ENCODE assay signal across 9 mouse cellular contexts in the genomic region with DNA sequence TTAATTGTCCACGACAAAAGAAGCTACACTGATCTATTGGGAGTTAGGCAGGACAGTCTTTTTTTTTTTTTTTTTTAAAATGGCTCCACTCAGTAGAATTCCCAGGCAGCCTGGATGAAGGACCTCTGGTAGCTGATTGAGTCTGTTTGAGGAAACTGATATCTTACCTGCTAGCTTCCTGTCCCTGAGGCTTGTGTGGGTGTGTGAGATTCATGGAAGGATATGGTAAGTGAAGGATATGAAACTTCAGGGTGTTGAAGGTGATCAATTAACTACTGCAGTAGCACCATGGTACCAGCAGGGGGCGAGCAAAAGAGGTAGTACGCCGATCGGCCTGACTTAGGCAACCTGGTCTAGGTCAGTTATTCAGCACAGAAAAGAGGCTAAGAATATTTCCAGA. TPM values are rescaled to one million over a fixed set of nuclear protein-coding genes. Genes with fewer than 3 reads are reported as not detected.
DNase-seq lines count a peak whose midpoint lies in the region; ATAC-seq and TF ChIP-seq lines count a peak whose summit lies in the region.
"Had no signal": no experiment of that assay in that cellular context is flagged by ENCODE, and none has a peak within 500 bp of the region (broad histone marks: within the 10 kb centered on the region; RNA-seq: fewer than 3 reads in every experiment).

No protein-coding gene starts in this region.

- no peak for TF ChIP-seq EP300 in MEL (IDR thresholded peaks at IDR 0.05; ENCODE audit: low read depth in 1 of 2, low read length in 2 of 2)

- no peaks in the 10 kb centered on the region for H3K79me2 ChIP-seq in MEL (ENCODE audit: control insufficient read depth, insufficient read depth, low read length, poor library complexity)

- no peak for TF ChIP-seq POLR2A in MEL (IDR thresholded peaks at IDR 0.05; ENCODE audit: control insufficient read depth in 1 of 2, insufficient read depth in 1 of 2, low read depth in 1 of 2, low read length in 2 of 2, poor library complexity in 1 of 2)

- WGBS in heart, embryonic 12.5 days, result 10% methylated on average over 5 of the region's 5 CpGs

- H3K4me1 ChIP-seq in heart, embryonic 12.5 days (replicated peaks), result no peaks in the 10 kb centered on the region
- H3K4me1 ChIP-seq in MEL (ENCODE audit: control insufficient read depth in 1 of 2, insufficient read depth in 2 of 2, low read length in 2 of 2), result no peaks in the 10 kb centered on the region

- H3K9ac ChIP-seq in heart, embryonic 12.5 days, result no peak overlapping the region
- H3K9ac ChIP-seq in MEL (ENCODE audit: control insufficient read depth, low read depth, low read length, poor library complexity, severe bottlenecking), result no peak overlapping the region
- H3K9ac ChIP-seq: embryonic facial prominence, embryonic 15.5 days had no signal

- peak; percentile 83 to 94 (median 90) for TF ChIP-seq CTCF in MEL (IDR thresholded peaks at IDR 0.05 in 2 of 3, conservative IDR thresholded peaks at IDR 0.05 in 1 of 3; ENCODE audit: control insufficient read depth in 1 of 3, insufficient read depth in 1 of 3, low read depth in 2 of 3, low read length in 3 of 3, poor library complexity in 1 of 3, severe bottlenecking in 1 of 3)

- peaks cover 9% of the 10 kb centered on the region; the same call in 1 of the 2 replicates for H3K27me3 ChIP-seq in heart, embryonic 12.5 days (replicated peaks)
- H3K27me3 ChIP-seq in MEL (ENCODE audit: control insufficient read depth in 1 of 2, insufficient read depth in 2 of 2, low read length in 2 of 2), result no peaks in the 10 kb centered on the region
- H3K27me3 ChIP-seq: embryonic facial prominence, embryonic 15.5 days had no signal

- H3K9me3 ChIP-seq in heart, embryonic 12.5 days (replicated peaks), result no peaks in the 10 kb centered on the region
- no peaks in the 10 kb centered on the region for H3K9me3 ChIP-seq in MEL (replicated peaks; ENCODE audit: insufficient read depth, low read length)
- H3K9me3 ChIP-seq: embryonic facial prominence, embryonic 15.5 days had no signal

- DNase-seq in heart, adult 18-20 months, result peak; percentile 37 to 76
- DNase-seq in 3134 (ENCODE audit: extremely low read depth, insufficient read length, low spot score) (peak; percentile 28), MEL (ENCODE audit: low read depth, low spot score) (peak; percentile 82)
- peak; percentile 29 for DNase-seq in cerebellum, adult 9-11 months
- DNase-seq in heart, postnatal 36 days, result peak; percentile 37 to 61
- peak; percentile 81 for DNase-seq in lung, postnatal 36 days
- DNase-seq in spleen, postnatal 4 days (ENCODE audit: low spot score in 2 of 2), result peak; percentile 64 to 86

- no peak for ATAC-seq in heart, embryonic 12.5 days (ENCODE audit: insufficient number of reproducible peaks, low FRiP score)

- H3K36me3 ChIP-seq in heart, embryonic 12.5 days, result no peaks in the 10 kb centered on the region
- no peaks in the 10 kb centered on the region; a peak in 1 of 4 replicates for H3K36me3 ChIP-seq in MEL (ENCODE audit: control insufficient read depth in 1 of 2, insufficient read depth in 2 of 2, low read length in 2 of 2)
- H3K36me3 ChIP-seq: embryonic facial prominence, embryonic 15.5 days had no signal

- peak; percentile 77 for TF ChIP-seq RAD21 in MEL (IDR thresholded peaks at IDR 0.05; ENCODE audit: low read depth, low read length)

- intact Hi-C loops in heart, postnatal 36 days (cut with DNase I), result no loop called here

- no peak overlapping the region for H3K4me3 ChIP-seq in heart, embryonic 12.5 days
- H3K4me3 ChIP-seq in MEL (ENCODE audit: control insufficient read depth in 1 of 2, insufficient read depth in 1 of 2, low read depth in 2 of 2, low read length in 2 of 2), result peak overlapping the region in 1 of 2 experiments; percentile 25; a peak in 1 of 4 replicates
- H3K4me3 ChIP-seq: embryonic facial prominence, embryonic 15.5 days had no signal

- no peak overlapping the region for H3K4me2 ChIP-seq in heart, embryonic 12.5 days
- H3K4me2 ChIP-seq: embryonic facial prominence, embryonic 15.5 days had no signal

- H3K27ac ChIP-seq in heart, embryonic 12.5 days (ENCODE audit: poor library complexity, severe bottlenecking), result no peak overlapping the region
- H3K27ac ChIP-seq in MEL (ENCODE audit: control insufficient read depth, low read depth, low read length), result no peak overlapping the region
- H3K27ac ChIP-seq: embryonic facial prominence, embryonic 15.5 days had no signal

TF ChIP-seq in MEL, 35 proteins besides CTCF, POLR2A, EP300 and RAD21:
- TF ChIP-seq ZC3H11A (IDR thresholded peaks at IDR 0.05; ENCODE audit: low read depth, low read length) (peak; percentile 85), SMC3 (IDR thresholded peaks at IDR 0.05; ENCODE audit: low read depth, low read length) (peak; percentile 98), ZNF384 (IDR thresholded peaks at IDR 0.05; ENCODE audit: low read depth, low read length) (peak; percentile 72), USF1 (IDR thresholded peaks at IDR 0.05; ENCODE audit: low read depth, low read length) (no peak), GABPA (IDR thresholded peaks at IDR 0.05; ENCODE audit: low read depth, low read length) (no peak), JUND (IDR thresholded peaks at IDR 0.05; ENCODE audit: low read depth, low read length) (no peak), NELFE (IDR thresholded peaks at IDR 0.05; ENCODE audit: low read depth, low read length) (no peak), NRF1 (IDR thresholded peaks at IDR 0.05; ENCODE audit: insufficient read depth, low read depth, low read length, poor library complexity, severe bottlenecking) (no peak), GATA1 (IDR thresholded peaks at IDR 0.05; ENCODE audit: low read depth, low read length) (0 out of 2 replicates have a peak, but pooled peaks have one; percentile 13), E2F4 (IDR thresholded peaks at IDR 0.05; ENCODE audit: borderline replicate concordance, low read depth, low read length) (no peak)

RNA-seq across cellular contexts. Expression of a gene that starts 29.2 kb away (rescaled TPM):
- 1 to 10 TPM; 8.6 to 9.6 TPM for total RNA-seq in heart, adult 18-20 months (2021)
- 34.6 and 38.2 TPM in 2 replicates for polyA plus RNA-seq in heart, embryonic 12.5 days (2016; fragmentation: Nextera tagmentation; extraction: Ambion mirVana)
- total RNA-seq in MEL (2012; rRNA removed), result 125 and 132 TPM in 2 replicates
- 100 to 1,000 TPM in 1 of 2 experiments, not detected in 1; 109 TPM for polyA plus RNA-seq in MEL (2012; ENCODE audit: insufficient read depth in 1 of 2, insufficient read length in 2 of 2, low read depth in 1 of 2, low replicate concordance in 2 of 2, missing spikeins in 1 of 2)
- 1 to 10 TPM; 7.9 to 8.6 TPM for total RNA-seq in heart, postnatal 36 days (2021)

Comparison
In these comparisons a context has a peak if more than half of its experiments do, and no peak if none do; other contexts are left out.
1. DNase-seq: peak in every context shown above with its lines; median percentile 82 in MEL; 81 in lung, postnatal 36 days; 75 in spleen, postnatal 4 days; 56 in heart, adult 18-20 months; 49 in heart, postnatal 36 days; 29 in cerebellum, adult 9-11 months; 28 in 3134.
2. RNA of a gene that starts 29.2 kb away (total RNA-seq): 125 to 132 TPM in MEL; 8.6 to 9.6 TPM in heart, adult 18-20 months and 7.9 to 8.6 TPM in heart, postnatal 36 days; every median in the first group is over 10 times any median in the second.